In the genomic region with DNA sequence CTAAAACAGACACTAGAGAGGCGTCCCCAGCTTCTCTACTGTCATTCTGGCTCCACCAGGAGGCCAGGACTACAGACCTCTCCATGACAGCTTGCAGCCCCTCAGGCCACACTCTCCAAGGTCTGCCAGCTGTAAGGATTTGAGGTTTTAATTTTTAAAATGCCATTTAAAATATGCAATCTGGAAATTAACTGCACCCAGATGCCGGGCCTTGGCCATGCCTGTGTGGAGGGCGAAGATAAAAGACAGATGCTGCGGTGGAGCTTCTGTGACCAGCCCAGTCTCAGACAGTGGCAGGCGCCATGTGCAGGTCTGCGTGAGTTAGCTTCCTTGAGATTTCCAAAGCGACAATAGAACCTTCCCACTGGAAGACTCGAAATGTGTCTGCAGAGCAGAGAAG, we compare ENCODE assay signal across 19 mouse cellular contexts. TPM values are rescaled to one million over a fixed set of nuclear protein-coding genes. Genes with fewer than 3 reads are reported as not detected.
A peak's percentile ranks its signal among the peaks of the same experiment; 100 is the strongest.
DNase-seq lines count a peak whose midpoint lies in the region; ATAC-seq and TF ChIP-seq lines count a peak whose summit lies in the region.
"Had no signal": no experiment of that assay in that cellular context is flagged by ENCODE, and none has a peak within 500 bp of the region (broad histone marks: within the 10 kb centered on the region; RNA-seq: fewer than 3 reads in every experiment).

No protein-coding gene starts in this region.

- TF ChIP-seq EP300 in stomach, postnatal 0 days (optimal IDR thresholded peaks at IDR 0.05), result no peak

- TF ChIP-seq POLR2A in limb, embryonic 14.5 days (IDR thresholded peaks at IDR 0.05; ENCODE audit: borderline replicate concordance, extremely low read depth, insufficient read depth, insufficient read length), result no peak

- H3K36me3 ChIP-seq in forebrain, embryonic 15.5 days, result no peaks in the 10 kb centered on the region
- H3K36me3 ChIP-seq in forebrain, embryonic 11.5 days (ENCODE audit: control insufficient read depth, insufficient read depth, low read length), result no peaks in the 10 kb centered on the region
- no peaks in the 10 kb centered on the region for H3K36me3 ChIP-seq in stomach, embryonic 15.5 days
- no peaks in the 10 kb centered on the region for H3K36me3 ChIP-seq in stomach, postnatal 0 days (ENCODE audit: control insufficient read depth, insufficient read depth, low read length)
- H3K36me3 ChIP-seq in limb, embryonic 14.5 days (ENCODE audit: control insufficient read depth, insufficient read depth, low read length), result no peaks in the 10 kb centered on the region
- no peaks in the 10 kb centered on the region for H3K36me3 ChIP-seq in neural tube, embryonic 15.5 days
- H3K36me3 ChIP-seq in liver, embryonic 11.5 days (ENCODE audit: control insufficient read depth, insufficient read depth, low read length), result no peaks in the 10 kb centered on the region
- H3K36me3 ChIP-seq: forebrain, embryonic 12.5 days; heart, embryonic 15.5 days had no signal

- no peak overlapping the region for H3K4me3 ChIP-seq in forebrain, embryonic 15.5 days
- no peak overlapping the region for H3K4me3 ChIP-seq in forebrain, embryonic 11.5 days (ENCODE audit: low read depth, low read length)
- no peak overlapping the region for H3K4me3 ChIP-seq in stomach, embryonic 15.5 days (replicated peaks)
- H3K4me3 ChIP-seq in stomach, postnatal 0 days (ENCODE audit: low read depth, low read length), result no peak overlapping the region
- no peak overlapping the region for H3K4me3 ChIP-seq in limb, embryonic 14.5 days (replicated peaks; ENCODE audit: low read length)
- no peak overlapping the region for H3K4me3 ChIP-seq in neural tube, embryonic 15.5 days (replicated peaks)
- H3K4me3 ChIP-seq in liver, embryonic 11.5 days (ENCODE audit: low read depth, low read length), result no peak overlapping the region
- H3K4me3 ChIP-seq: forebrain, embryonic 12.5 days; gastrocnemius, adult 2 months; heart, embryonic 15.5 days had no signal

- peaks cover 46% of the 10 kb centered on the region for H3K4me1 ChIP-seq in forebrain, embryonic 15.5 days
- H3K4me1 ChIP-seq in forebrain, embryonic 11.5 days (replicated peaks; ENCODE audit: control insufficient read depth, insufficient read depth, low read length), result peaks cover 9% of the 10 kb centered on the region; the same call in 1 of the 2 replicates
- 0 out of 2 replicates have a peak, but pooled peaks cover 4% of the 10 kb centered on the region for H3K4me1 ChIP-seq in stomach, embryonic 15.5 days
- H3K4me1 ChIP-seq in stomach, postnatal 0 days (replicated peaks; ENCODE audit: control insufficient read depth, insufficient read depth), result no peaks in the 10 kb centered on the region
- H3K4me1 ChIP-seq in limb, embryonic 14.5 days (ENCODE audit: control insufficient read depth, insufficient read depth, low read length), result peaks cover 13% of the 10 kb centered on the region
- peaks cover 50% of the 10 kb centered on the region for H3K4me1 ChIP-seq in neural tube, embryonic 15.5 days
- peaks cover 6% of the 10 kb centered on the region for H3K4me1 ChIP-seq in liver, embryonic 11.5 days (replicated peaks; ENCODE audit: control insufficient read depth, insufficient read depth, low read length)

- no peak overlapping the region for H3K4me2 ChIP-seq in forebrain, embryonic 15.5 days (replicated peaks)
- H3K4me2 ChIP-seq in forebrain, embryonic 11.5 days (ENCODE audit: low read depth, low read length, severe bottlenecking), result no peak overlapping the region
- no peak overlapping the region for H3K4me2 ChIP-seq in stomach, embryonic 15.5 days
- no peak overlapping the region for H3K4me2 ChIP-seq in stomach, postnatal 0 days (replicated peaks; ENCODE audit: low read depth)
- no peak overlapping the region for H3K4me2 ChIP-seq in limb, embryonic 14.5 days (replicated peaks; ENCODE audit: low read depth, low read length, severe bottlenecking)
- H3K4me2 ChIP-seq in neural tube, embryonic 15.5 days, result no peak overlapping the region
- H3K4me2 ChIP-seq in liver, embryonic 11.5 days, result no peak overlapping the region
- H3K4me2 ChIP-seq: forebrain, embryonic 12.5 days; heart, embryonic 15.5 days had no signal

- TF ChIP-seq CTCF in stomach, postnatal 0 days (IDR thresholded peaks at IDR 0.05; ENCODE audit: low read depth), result no peak

- no peaks in the 10 kb centered on the region for H3K27me3 ChIP-seq in forebrain, embryonic 15.5 days
- no peaks in the 10 kb centered on the region for H3K27me3 ChIP-seq in forebrain, embryonic 11.5 days (ENCODE audit: control insufficient read depth, insufficient read depth, low read length)
- H3K27me3 ChIP-seq in stomach, embryonic 15.5 days (replicated peaks), result no peaks in the 10 kb centered on the region
- H3K27me3 ChIP-seq in stomach, postnatal 0 days (ENCODE audit: control insufficient read depth, insufficient read depth, low read length), result no peaks in the 10 kb centered on the region
- no peaks in the 10 kb centered on the region for H3K27me3 ChIP-seq in limb, embryonic 14.5 days (ENCODE audit: control insufficient read depth, insufficient read depth, low read length)
- H3K27me3 ChIP-seq in neural tube, embryonic 15.5 days (replicated peaks), result 0 out of 2 replicates have a peak, but pooled peaks cover 5% of the 10 kb centered on the region
- H3K27me3 ChIP-seq in liver, embryonic 11.5 days (replicated peaks; ENCODE audit: control insufficient read depth, insufficient read depth, low read length), result peaks cover 2% of the 10 kb centered on the region; the same call in 1 of the 2 replicates

- H3K27ac ChIP-seq in forebrain, embryonic 15.5 days (replicated peaks), result 0 out of 2 replicates have a peak overlapping the region, but pooled peaks have one; percentile 17
- H3K27ac ChIP-seq in forebrain, embryonic 11.5 days (ENCODE audit: low read depth, low read length), result no peak overlapping the region
- H3K27ac ChIP-seq in stomach, embryonic 15.5 days, result 0 out of 2 replicates have a peak overlapping the region, but pooled peaks have one; percentile 24
- no peak overlapping the region for H3K27ac ChIP-seq in stomach, postnatal 0 days (replicated peaks)
- peak overlapping the region; percentile 11; the same call in 1 of the 2 replicates for H3K27ac ChIP-seq in limb, embryonic 14.5 days (replicated peaks; ENCODE audit: low read depth, low read length)
- H3K27ac ChIP-seq in neural tube, embryonic 15.5 days (replicated peaks), result 0 out of 2 replicates have a peak overlapping the region, but pooled peaks have one; percentile 20
- no peak overlapping the region for H3K27ac ChIP-seq in liver, embryonic 11.5 days (ENCODE audit: low read depth, low read length)
- H3K27ac ChIP-seq: forebrain, embryonic 12.5 days; gastrocnemius, adult 2 months; heart, embryonic 15.5 days had no signal

- 70% methylated on average over 8 of the region's 8 CpGs for WGBS in forebrain, embryonic 15.5 days
- 62% methylated on average over 8 of the region's 8 CpGs for WGBS in forebrain, embryonic 11.5 days
- WGBS in stomach, embryonic 15.5 days, result 74% methylated on average over 8 of the region's 8 CpGs
- WGBS in stomach, postnatal 0 days, result 73% methylated on average over 8 of the region's 8 CpGs
- WGBS in limb, embryonic 14.5 days, result 35% methylated on average over 8 of the region's 8 CpGs
- 40% methylated on average over 8 of the region's 8 CpGs for WGBS in neural tube, embryonic 15.5 days
- 63% methylated on average over 8 of the region's 8 CpGs for WGBS in liver, embryonic 11.5 days

- no peak overlapping the region for H3K9ac ChIP-seq in forebrain, embryonic 15.5 days (replicated peaks)
- no peak overlapping the region for H3K9ac ChIP-seq in forebrain, embryonic 11.5 days (ENCODE audit: low read length)
- H3K9ac ChIP-seq in stomach, embryonic 15.5 days, result no peak overlapping the region
- no peak overlapping the region for H3K9ac ChIP-seq in stomach, postnatal 0 days (ENCODE audit: low read length)
- no peak overlapping the region for H3K9ac ChIP-seq in limb, embryonic 14.5 days (ENCODE audit: low read depth, low read length, severe bottlenecking)
- H3K9ac ChIP-seq in neural tube, embryonic 15.5 days (replicated peaks), result no peak overlapping the region
- no peak overlapping the region for H3K9ac ChIP-seq in liver, embryonic 11.5 days (ENCODE audit: low read depth, low read length)
- H3K9ac ChIP-seq: forebrain, embryonic 12.5 days; heart, embryonic 15.5 days had no signal

- no peaks in the 10 kb centered on the region for H3K9me3 ChIP-seq in forebrain, embryonic 15.5 days
- no peaks in the 10 kb centered on the region for H3K9me3 ChIP-seq in forebrain, embryonic 11.5 days (ENCODE audit: control insufficient read depth, low read length)
- no peaks in the 10 kb centered on the region for H3K9me3 ChIP-seq in stomach, embryonic 15.5 days
- H3K9me3 ChIP-seq in stomach, postnatal 0 days (ENCODE audit: control insufficient read depth, low read length), result no peaks in the 10 kb centered on the region
- no peaks in the 10 kb centered on the region for H3K9me3 ChIP-seq in limb, embryonic 14.5 days (ENCODE audit: control insufficient read depth, low read length)
- no peaks in the 10 kb centered on the region for H3K9me3 ChIP-seq in neural tube, embryonic 15.5 days (replicated peaks)
- no peaks in the 10 kb centered on the region for H3K9me3 ChIP-seq in liver, embryonic 11.5 days (ENCODE audit: control insufficient read depth, low read length)
- H3K9me3 ChIP-seq: forebrain, embryonic 12.5 days; heart, embryonic 15.5 days had no signal

- ATAC-seq in forebrain, embryonic 15.5 days (replicated peaks), result no peak
- no peak for ATAC-seq in forebrain, embryonic 11.5 days (replicated peaks; ENCODE audit: low FRiP score)
- ATAC-seq in stomach, embryonic 15.5 days (ENCODE audit: insufficient read depth, low FRiP score, low read depth), result no peak
- no peak for ATAC-seq in stomach, postnatal 0 days (ENCODE audit: low FRiP score, low TSS enrichment)
- ATAC-seq in limb, embryonic 14.5 days (ENCODE audit: low FRiP score, low read depth), result 0 out of 2 replicates have a peak, but pooled peaks have one; percentile 28
- ATAC-seq in neural tube, embryonic 15.5 days (ENCODE audit: low FRiP score), result no peak
- ATAC-seq in liver, embryonic 11.5 days (replicated peaks; ENCODE audit: low FRiP score), result no peak
- ATAC-seq: activated CD4-positive, CD25-positive, alpha-beta regulatory T cell, adult 4 months had no signal

- DNase-seq in forebrain, embryonic 11.5 days (ENCODE audit: low spot score), result no peak
- DNase-seq in stomach, postnatal 0 days (ENCODE audit: low spot score), result no peak
- peak; percentile 9 for DNase-seq in limb, embryonic 14.5 days (ENCODE audit: low spot score)
- DNase-seq in liver, embryonic 11.5 days (ENCODE audit: low spot score), result no peak
- no peak for DNase-seq in spleen, postnatal 10 days (ENCODE audit: low spot score in 2 of 2)
- DNase-seq: adrenal gland, postnatal 25 days; cerebellum, postnatal 10 days; gastrocnemius, adult 2 months; heart, adult 11 months; kidney, postnatal 10 days; lung, adult 18-20 months; lung, postnatal 4 days; right cerebral cortex, adult 18-20 months had no signal

RNA-seq across cellular contexts. Expression of a gene that starts 36.8 kb away (rescaled TPM):
- 11.3 and 12.5 TPM in 2 replicates for polyA plus RNA-seq in forebrain, embryonic 15.5 days (2015; fragmentation: Nextera tagmentation; extraction: Ambion mirVana)
- 3.8 and 4.4 TPM in 2 replicates for polyA plus RNA-seq in forebrain, embryonic 11.5 days (2014; fragmentation: Nextera tagmentation; extraction: Ambion mirVana)
- 2.6 and 3.3 TPM in 2 replicates for polyA plus RNA-seq in stomach, embryonic 15.5 days (2015; fragmentation: Nextera tagmentation; extraction: Ambion mirVana)
- polyA plus RNA-seq in stomach, postnatal 0 days (2015; fragmentation: Nextera tagmentation; extraction: Ambion mirVana), result 0.82 and 1.1 TPM in 2 replicates
- polyA plus RNA-seq in limb, embryonic 14.5 days (2012; rRNA removed), result 7.7 and 8.7 TPM in 2 replicates
- polyA plus RNA-seq in limb, embryonic 14.5 days (2014; fragmentation: Nextera tagmentation; extraction: Ambion mirVana), result 4.9 and 5.8 TPM in 2 replicates
- 8.0 and 8.4 TPM in 2 replicates for polyA plus RNA-seq in neural tube, embryonic 15.5 days (2015; fragmentation: Nextera tagmentation; extraction: Ambion mirVana)
- polyA plus RNA-seq in liver, embryonic 11.5 days (2014; fragmentation: Nextera tagmentation; extraction: Ambion mirVana), result 0.25 and 0.51 TPM in 2 replicates
- polyA plus RNA-seq: activated CD4-positive, CD25-positive, alpha-beta regulatory T cell, adult 4 months had no signal

Comparison
In these comparisons a context has a peak if more than half of its experiments do, and no peak if none do; other contexts are left out.
1. H3K27ac ChIP-seq: peak in forebrain, embryonic 15.5 days (single experiment), stomach, embryonic 15.5 days (single experiment), limb, embryonic 14.5 days (single experiment) and neural tube, embryonic 15.5 days (single experiment); none in forebrain, embryonic 11.5 days (single experiment), stomach, postnatal 0 days (single experiment) and liver, embryonic 11.5 days (single experiment).